Mouse (Mus musculus) limb, embryonic 11.5 days (tissue): ENCODE measurements around the gene Gm21987. TPM values are rescaled to one million over a fixed set of nuclear protein-coding genes. Genes with fewer than 3 reads are reported as not detected.

ENCODE experiments used
- ATAC-seq: fragments of 200-750 bp; cut with Nextera tagmentation; 2 replicates; pipeline ENCODE4 v1.8.0; 2017; ENCODE audit warnings: low read depth; ENCODE audit not compliant: insufficient number of reproducible peaks, low FRiP score, low TSS enrichment
- DNase-seq: peaks from one replicate; pipeline ENCODE4 v3.0.0-alpha.2; 2015; ENCODE audit warnings: low spot score
- H3K27ac ChIP-seq: fragments of 300-500 bp; sonication (generic); replicated peaks from 2 replicates; pipeline ENCODE4 v1.5.1; 2014; ENCODE audit warnings: low read depth, mild to moderate bottlenecking, low read length
- H3K27me3 ChIP-seq: fragments of 300-500 bp; sonication (generic); 2 replicates; pipeline ENCODE4 v1.6.1; 2014; ENCODE audit warnings: mild to moderate bottlenecking, low read length, mixed read lengths; ENCODE audit not compliant: control insufficient read depth, insufficient read depth
- H3K36me3 ChIP-seq: fragments of 300-500 bp; sonication (generic); 2 replicates; pipeline ENCODE4 v1.6.1; 2014; ENCODE audit warnings: mild to moderate bottlenecking, low read length, moderate library complexity, mixed read lengths; ENCODE audit not compliant: control insufficient read depth, insufficient read depth
- H3K4me1 ChIP-seq: fragments of 300-500 bp; sonication (generic); 2 replicates; pipeline ENCODE4 v1.6.1; 2014; ENCODE audit warnings: low read length, mixed read lengths; ENCODE audit not compliant: control insufficient read depth, insufficient read depth
- H3K4me2 ChIP-seq: fragments of 300-500 bp; sonication (generic); 2 replicates; pipeline ENCODE4 v1.6.1; 2014; ENCODE audit warnings: low read depth, mild to moderate bottlenecking, moderate library complexity; ENCODE audit not compliant: severe bottlenecking
- H3K4me3 ChIP-seq: fragments of 300-500 bp; sonication (generic); 2 replicates; pipeline ENCODE4 v1.5.1; 2014; ENCODE audit warnings: low read depth, low read length
- H3K9ac ChIP-seq: fragments of 300-500 bp; sonication (generic); 2 replicates; pipeline ENCODE4 v1.6.1; 2014; ENCODE audit warnings: mild to moderate bottlenecking, low read length
- H3K9me3 ChIP-seq: fragments of 300-500 bp; sonication (generic); 2 replicates; pipeline ENCODE4 v1.6.1; 2016; ENCODE audit warnings: low read length; ENCODE audit not compliant: control insufficient read depth
- WGBS: fragments of 180-500 bp; shearing (Covaris S2); extraction: QIAGEN DNeasy Blood & Tissue Kit; methylation state at CpG from one replicate; pipeline ENCODE4 v1.1.7; 2014; 5-methylcytosine and 5-hydroxymethylcytosine counted together
- polyA plus RNA-seq: library from polyadenylated mRNA; unstranded; fragments of >200 nt; fragmentation: Nextera tagmentation; extraction: Ambion mirVana; gene quantifications from 2 replicates; pipeline ENCODE4 v1.2.1, GENCODE M21; 2014

Gm21987 gene
- polyA plus RNA-seq, 1 experiment from 2014 or later, result not detected

DNA sequence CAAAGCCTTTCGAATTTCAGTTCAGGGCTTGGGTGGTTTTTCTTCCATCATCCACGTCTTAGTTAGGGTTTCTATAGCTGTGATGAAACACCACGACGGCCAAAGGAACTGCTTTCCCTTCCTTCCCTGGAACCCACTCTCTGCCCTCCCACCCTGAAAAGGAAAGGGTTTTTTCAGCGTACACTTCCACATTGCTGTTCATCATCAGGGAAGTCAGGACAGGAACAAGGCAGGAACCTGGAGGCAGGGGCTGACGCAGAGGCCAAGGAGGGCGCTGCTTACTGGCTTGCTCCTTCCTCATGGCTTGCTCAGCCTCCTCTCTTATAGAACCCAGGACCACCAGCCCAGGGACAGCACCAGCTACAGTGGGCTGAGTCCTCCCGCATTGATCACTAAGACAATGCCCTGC is 30.0 kb downstream of the Gm21987 start:
- DNase-seq (no peak), ATAC-seq (no peak)
- H3K4me3 ChIP-seq, result no peak overlapping the region
- peak overlapping the region; percentile 28 for H3K9ac ChIP-seq
- peak overlapping the region; percentile 14; the same call in 1 of the 2 replicates for H3K27ac ChIP-seq
- peaks cover 2% of the 10 kb centered on the region; the same call in 1 of the 2 replicates for H3K4me1 ChIP-seq
- H3K36me3 ChIP-seq, result no peaks in the 10 kb centered on the region
- 62% methylated on average over 8 of the region's 8 CpGs for WGBS
- no peaks in the 10 kb centered on the region for H3K27me3 ChIP-seq
- H3K4me2 ChIP-seq, result peak overlapping the region; percentile 20
- H3K9me3 ChIP-seq, result no peaks in the 10 kb centered on the region

DNA sequence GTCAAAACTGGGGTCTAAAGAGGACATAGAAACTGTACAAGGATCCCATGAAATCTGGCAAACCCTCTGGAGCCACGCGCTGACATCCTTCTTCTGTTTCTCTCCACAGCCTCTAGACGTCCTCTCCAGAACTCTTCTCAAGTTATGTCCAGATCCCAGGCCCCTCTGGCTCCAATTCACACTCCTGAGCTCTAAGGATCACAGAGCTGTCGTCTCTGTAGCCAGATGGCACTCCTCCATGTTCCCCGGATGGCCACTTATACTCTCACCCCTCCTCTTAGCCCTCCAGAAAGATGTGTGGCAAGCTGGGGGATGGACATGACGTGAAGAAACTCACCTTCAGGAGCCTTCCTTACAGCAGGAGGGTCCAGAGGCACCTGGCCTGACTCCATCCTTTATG is 30.7 kb downstream of the Gm21987 start:
- no peak overlapping the region for H3K4me2 ChIP-seq
- H3K36me3 ChIP-seq, result no peaks in the 10 kb centered on the region
- H3K27ac ChIP-seq, result no peak overlapping the region
- DNase-seq (no peak), ATAC-seq (no peak)
- peaks cover 2% of the 10 kb centered on the region; the same call in 1 of the 2 replicates for H3K4me1 ChIP-seq
- no peaks in the 10 kb centered on the region for H3K27me3 ChIP-seq
- H3K4me3 ChIP-seq, result no peak overlapping the region
- no peak overlapping the region for H3K9ac ChIP-seq
- 78% methylated on average over 6 of the region's 6 CpGs for WGBS
- H3K9me3 ChIP-seq, result no peaks in the 10 kb centered on the region

GRCm38 (mm10) chr16:38378591-38378990 is 31.8 kb downstream of the Gm21987 start:
- 58% methylated on average over 6 of the region's 6 CpGs for WGBS
- H3K4me1 ChIP-seq, result peaks cover 2% of the 10 kb centered on the region; the same call in 1 of the 2 replicates
- H3K27me3 ChIP-seq, result no peaks in the 10 kb centered on the region
- H3K36me3 ChIP-seq, result no peaks in the 10 kb centered on the region
- H3K9ac ChIP-seq, result no peak overlapping the region
- H3K4me2 ChIP-seq, result no peak overlapping the region
- no peak overlapping the region for H3K27ac ChIP-seq
- H3K9me3 ChIP-seq, result no peaks in the 10 kb centered on the region
- ATAC-seq (0 out of 2 replicates have a peak, but pooled peaks have one; percentile 45), DNase-seq (no peak)
- H3K4me3 ChIP-seq, result no peak overlapping the region

- Histone ChIP-seq H3K4me3 (no peak overlapping the region), H3K4me2 (no peak overlapping the region), H3K27me3 (no peaks in the 10 kb centered on the region), H3K36me3 (no peaks in the 10 kb centered on the region), H3K9ac (no peak overlapping the region), H3K9me3 (no peaks in the 10 kb centered on the region), H3K27ac (no peak overlapping the region), H3K4me1 (peaks cover 2% of the 10 kb centered on the region; the same call in 1 of the 2 replicates)
- DNase-seq (no peak), ATAC-seq (no peak)
- 33% methylated on average over 6 of the region's 6 CpGs for WGBS
These were observed 32.2 kb downstream of the Gm21987 start for GRCm38 (mm10) chr16:38379088-38379487.

- no peaks in the 10 kb centered on the region for H3K36me3 ChIP-seq
- WGBS, result 24% methylated on average over 3 of the region's 3 CpGs
- no peaks in the 10 kb centered on the region for H3K27me3 ChIP-seq
- H3K4me3 ChIP-seq, result no peak overlapping the region
- no peak overlapping the region for H3K27ac ChIP-seq
- H3K4me2 ChIP-seq, result no peak overlapping the region
- H3K4me1 ChIP-seq, result peaks cover 2% of the 10 kb centered on the region; the same call in 1 of the 2 replicates
- ATAC-seq (no peak), DNase-seq (no peak)
- no peak overlapping the region for H3K9ac ChIP-seq
- no peaks in the 10 kb centered on the region for H3K9me3 ChIP-seq
These were observed 32.7 kb downstream of the Gm21987 start for GRCm38 (mm10) chr16:38379493-38379892.

DNA sequence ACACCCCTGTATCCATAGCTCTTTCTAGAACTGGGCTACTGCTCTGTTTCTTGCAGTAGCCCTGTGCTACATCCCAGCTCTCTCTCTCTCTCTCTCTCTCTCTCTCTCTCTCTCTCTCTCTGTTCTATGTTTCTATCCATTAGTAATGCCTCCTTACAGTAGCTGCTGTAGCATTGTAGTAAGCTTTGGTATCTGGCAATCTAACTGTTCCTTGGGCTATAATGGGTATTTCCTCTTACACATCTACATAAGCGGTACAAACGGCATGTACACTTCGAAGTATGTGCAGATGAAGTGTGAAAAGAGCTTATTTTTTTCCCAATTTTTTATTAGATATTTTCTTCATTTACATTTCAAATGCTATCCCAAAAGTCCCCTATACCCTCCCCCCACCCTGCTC is 33.1 kb downstream of the Gm21987 start:
- no peaks in the 10 kb centered on the region for H3K9me3 ChIP-seq
- 95% methylated on average over 3 of the region's 3 CpGs for WGBS
- DNase-seq, result no peak
- no peak overlapping the region for H3K27ac ChIP-seq
- no peak for ATAC-seq
- H3K4me3 ChIP-seq, result no peak overlapping the region
- no peak overlapping the region for H3K9ac ChIP-seq
- H3K4me2 ChIP-seq, result no peak overlapping the region
- peaks cover 2% of the 10 kb centered on the region; the same call in 1 of the 2 replicates for H3K4me1 ChIP-seq
- H3K27me3 ChIP-seq, result no peaks in the 10 kb centered on the region
- no peaks in the 10 kb centered on the region for H3K36me3 ChIP-seq

DNA sequence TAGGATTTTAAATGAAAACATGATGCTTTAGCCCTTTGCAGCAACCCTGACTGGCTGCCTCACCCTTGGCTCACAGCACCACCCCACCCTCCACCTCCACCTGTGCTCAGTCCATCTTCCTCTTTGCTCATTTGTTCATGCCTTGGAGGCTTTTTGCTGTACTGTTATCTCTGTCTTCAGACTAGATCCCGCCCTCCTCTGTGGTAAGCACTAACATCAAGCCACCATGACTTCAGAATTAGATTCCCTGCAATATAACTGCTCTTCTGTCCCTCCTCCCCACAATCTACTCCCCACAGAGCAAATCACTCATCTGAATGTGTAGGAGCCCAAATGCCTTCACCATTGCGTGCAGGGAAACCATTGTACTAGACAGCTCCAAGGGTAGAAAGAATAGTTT is 36.8 kb downstream of the Gm21987 start:
- Histone ChIP-seq H3K9me3 (no peaks in the 10 kb centered on the region), H3K27me3 (no peaks in the 10 kb centered on the region), H3K4me2 (no peak overlapping the region), H3K9ac (no peak overlapping the region), H3K4me1 (no peaks in the 10 kb centered on the region), H3K4me3 (no peak overlapping the region), H3K27ac (no peak overlapping the region), H3K36me3 (no peaks in the 10 kb centered on the region)
- ATAC-seq (no peak), DNase-seq (no peak)
- WGBS, result 90% methylated on average over 2 of the region's 2 CpGs

DNA sequence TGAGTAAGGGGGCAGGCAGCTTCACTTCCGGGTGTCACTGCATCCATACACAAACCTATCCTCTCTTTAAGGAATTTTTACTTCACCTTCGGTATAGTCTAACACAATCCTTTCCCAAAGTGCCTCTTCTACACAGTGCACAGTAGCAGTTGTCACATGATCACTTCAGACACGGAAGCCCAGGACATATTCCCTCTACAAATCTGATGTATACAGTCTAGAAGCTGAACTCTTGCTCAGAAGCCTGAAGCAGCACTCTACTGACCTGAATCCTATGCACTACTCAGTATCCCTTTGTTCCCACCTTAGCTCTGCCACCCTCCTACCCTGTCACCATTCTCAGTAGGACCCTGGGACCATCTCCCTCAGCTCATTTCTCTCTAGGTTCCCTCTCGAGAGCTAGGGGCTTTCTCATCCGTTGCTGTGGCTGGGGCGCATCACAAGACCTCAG is 38.4 kb downstream of the Gm21987 start:
- no peaks in the 10 kb centered on the region for H3K36me3 ChIP-seq
- no peak overlapping the region for H3K9ac ChIP-seq
- no peak for DNase-seq
- H3K4me1 ChIP-seq, result no peaks in the 10 kb centered on the region
- no peak overlapping the region for H3K4me3 ChIP-seq
- no peak for ATAC-seq
- H3K4me2 ChIP-seq, result no peak overlapping the region
- H3K27me3 ChIP-seq, result no peaks in the 10 kb centered on the region
- 88% methylated on average over 6 of the region's 6 CpGs for WGBS
- no peaks in the 10 kb centered on the region for H3K9me3 ChIP-seq
- H3K27ac ChIP-seq, result no peak overlapping the region

DNA sequence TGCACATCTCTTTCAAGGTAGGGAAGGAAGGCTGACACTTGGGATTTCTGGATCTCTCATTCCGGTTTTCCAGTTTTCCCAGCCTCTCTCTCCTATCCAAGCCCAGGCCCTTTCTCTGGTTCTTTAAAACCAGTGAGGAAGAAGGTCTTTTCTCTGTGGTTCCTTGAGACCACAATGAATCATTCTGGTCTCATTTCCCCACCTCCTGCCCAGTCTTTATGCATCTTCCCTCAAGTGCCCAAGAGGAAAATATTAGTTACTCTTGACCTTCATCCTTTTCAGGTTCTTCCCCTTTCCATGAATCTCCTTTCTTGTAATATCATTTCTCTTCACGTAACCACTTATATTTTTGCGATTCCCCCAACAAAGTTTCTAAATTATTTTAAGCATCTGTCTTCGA is 38.9 kb downstream of the Gm21987 start:
- Histone ChIP-seq H3K27ac (no peak overlapping the region), H3K4me2 (no peak overlapping the region), H3K4me3 (no peak overlapping the region), H3K9ac (no peak overlapping the region), H3K4me1 (no peaks in the 10 kb centered on the region), H3K36me3 (no peaks in the 10 kb centered on the region), H3K27me3 (no peaks in the 10 kb centered on the region), H3K9me3 (no peaks in the 10 kb centered on the region)
- DNase-seq, result no peak
- no peak for ATAC-seq
- WGBS, result 98% methylated on average over 4 of the region's 4 CpGs
